Mouse (Mus musculus) erythroblast, embryonic 14.5 days (primary cell): Measurements from ENCODE around the gene Kif26b.

Source experiments
- GATA1 ChIP-seq: IDR thresholded peaks from 2 replicates; pipeline ENCODE4 v1.6.1; 2012; ENCODE audit warnings: low read length, inconsistent platforms, mixed read lengths
- TAL1 ChIP-seq: IDR thresholded peaks from 3 replicates; pipeline ENCODE4 v1.6.1; 2012; ENCODE audit warnings: low read length, inconsistent platforms, mixed read lengths

DNA sequence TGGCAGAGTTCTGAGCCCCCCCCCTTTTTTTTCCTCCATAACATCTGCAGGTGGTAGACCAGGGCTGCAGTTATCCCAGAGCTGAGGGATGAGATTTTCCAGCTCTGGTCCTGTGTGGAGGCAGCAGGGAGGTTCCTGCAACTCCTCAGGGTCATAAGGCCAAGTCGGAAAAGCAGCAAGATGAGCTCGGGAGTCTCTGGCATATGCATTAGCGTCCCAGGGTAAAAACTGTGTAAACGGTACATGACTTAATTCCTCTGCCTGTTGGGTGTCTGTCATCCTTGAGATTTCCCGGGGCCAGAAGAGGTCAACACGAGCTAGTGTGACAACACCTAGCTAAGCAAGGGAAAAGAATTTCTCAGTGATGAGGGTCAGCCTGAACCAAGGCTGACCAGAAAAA is 111.0 kb downstream of the Kif26b start:
- no peak for TF ChIP-seq TAL1
- no peak for TF ChIP-seq GATA1
